Mouse (Mus musculus) MEL (cell line): ENCODE data around the gene Mbd6. TPM values are rescaled to one million over a fixed set of nuclear protein-coding genes. Genes with fewer than 3 reads are reported as not detected.

ENCODE experiments used
- DNase-seq: peaks from one replicate; pipeline ENCODE4 v3.0.0; 2011; ENCODE audit warnings: low read depth, low spot score
- H3K27ac ChIP-seq: 2 replicates; pipeline ENCODE4 v1.5.1; 2012; ENCODE audit warnings: low read depth, mild to moderate bottlenecking, control low read depth, low read length, moderate library complexity; ENCODE audit not compliant: control insufficient read depth
- H3K27me3 ChIP-seq, 2 experiments: fragments of 150-350 bp in 1 of 2; sonication (generic) in 1 of 2; 2 replicates each; pipeline ENCODE4 v1.6.1; 2012; ENCODE audit warnings: low read length in 2 of 2, mild to moderate bottlenecking in 2 of 2, improper control_type of control experiment in 1 of 2, moderate library complexity in 1 of 2; ENCODE audit not compliant: insufficient read depth in 2 of 2, control insufficient read depth in 1 of 2
- H3K36me3 ChIP-seq, 2 experiments: 2 replicates each; pipeline ENCODE4 v1.6.1; 2012 to 2014; ENCODE audit warnings: low read length in 2 of 2, improper control_type of control experiment in 1 of 2, inconsistent platforms in 1 of 2, mild to moderate bottlenecking in 1 of 2; ENCODE audit not compliant: insufficient read depth in 2 of 2, control insufficient read depth in 1 of 2
- H3K4me1 ChIP-seq, 2 experiments: fragments of 150-350 bp in 1 of 2; sonication (generic) in 1 of 2; 2 replicates each; pipeline ENCODE4 v1.6.1; 2012; ENCODE audit warnings: low read length in 2 of 2, improper control_type of control experiment in 1 of 2, mild to moderate bottlenecking in 1 of 2; ENCODE audit not compliant: insufficient read depth in 2 of 2, control insufficient read depth in 1 of 2
- H3K4me3 ChIP-seq, 2 experiments: fragments of 150-350 bp in 1 of 2; sonication (generic) in 1 of 2; 2 replicates each; pipeline ENCODE4 v1.5.1; 2012; ENCODE audit warnings: low read depth in 2 of 2, low read length in 2 of 2, mild to moderate bottlenecking in 2 of 2, moderate library complexity in 2 of 2, control low read depth in 1 of 2, improper control_type of control experiment in 1 of 2; ENCODE audit not compliant: control insufficient read depth in 1 of 2, insufficient read depth in 1 of 2
- H3K79me2 ChIP-seq: 2 replicates; pipeline ENCODE4 v1.6.1; 2012; ENCODE audit warnings: mild to moderate bottlenecking, low read length, moderate library complexity; ENCODE audit not compliant: control insufficient read depth, poor library complexity, insufficient read depth
- H3K9ac ChIP-seq: 2 replicates; pipeline ENCODE4 v1.6.1; 2012; ENCODE audit warnings: low read depth, mild to moderate bottlenecking, control low read depth, low read length, moderate library complexity; ENCODE audit not compliant: control insufficient read depth, poor library complexity, severe bottlenecking
- H3K9me3 ChIP-seq: fragments of 150-350 bp; sonication (generic); replicated peaks from 2 replicates; pipeline ENCODE4 v1.6.1; 2012; ENCODE audit warnings: mild to moderate bottlenecking, low read length, improper control_type of control experiment, moderate library complexity; ENCODE audit not compliant: insufficient read depth
- CHD2 ChIP-seq: IDR thresholded peaks from 2 replicates; pipeline ENCODE4 v1.6.1; 2011; ENCODE audit warnings: low read length, improper control_type of control experiment
- CTCF ChIP-seq, 3 experiments: IDR thresholded peaks in 2 of 3; conservative IDR thresholded peaks in 1 of 3; 2 replicates each; pipeline ENCODE4 v1.5.1; 2011 to 2012; ENCODE audit warnings: low read length in 3 of 3, low read depth in 2 of 3, mild to moderate bottlenecking in 2 of 3, improper control_type of control experiment in 1 of 3, inconsistent platforms in 1 of 3, mixed read lengths in 1 of 3, moderate library complexity in 1 of 3; ENCODE audit not compliant: control insufficient read depth in 1 of 3, insufficient read depth in 1 of 3, poor library complexity in 1 of 3, severe bottlenecking in 1 of 3
- EP300 ChIP-seq, 2 experiments: IDR thresholded peaks; 2 replicates each; pipeline ENCODE4 v1.6.1; 2011; ENCODE audit warnings: improper control_type of control experiment in 2 of 2, low read length in 2 of 2, low read depth in 1 of 2, mild to moderate bottlenecking in 1 of 2
- ETS1 ChIP-seq: IDR thresholded peaks from 2 replicates; pipeline ENCODE4 v1.6.1; 2012; ENCODE audit warnings: low read depth, mild to moderate bottlenecking, inconsistent platforms, low read length, improper control_type of control experiment, moderate library complexity
- HCFC1 ChIP-seq: IDR thresholded peaks from 2 replicates; pipeline ENCODE4 v1.6.1; 2012; ENCODE audit warnings: low read depth, mild to moderate bottlenecking, inconsistent platforms, low read length, improper control_type of control experiment, moderate library complexity
- KAT2A ChIP-seq: conservative IDR thresholded peaks from 2 replicates; pipeline ENCODE4 v1.6.1; 2012; ENCODE audit warnings: low read depth, low read length, improper control_type of control experiment, inconsistent platforms
- MAFK ChIP-seq: IDR thresholded peaks from 2 replicates; pipeline ENCODE4 v1.6.1; 2011; ENCODE audit warnings: low read depth, mild to moderate bottlenecking, low read length, improper control_type of control experiment, borderline replicate concordance
- MAX ChIP-seq: IDR thresholded peaks from 2 replicates; pipeline ENCODE4 v1.6.1; 2011; ENCODE audit warnings: low read length, improper control_type of control experiment
- MAZ ChIP-seq: IDR thresholded peaks from 2 replicates; pipeline ENCODE4 v1.6.1; 2012; ENCODE audit warnings: low read depth, mild to moderate bottlenecking, inconsistent platforms, low read length, improper control_type of control experiment
- MEF2A ChIP-seq: IDR thresholded peaks from 2 replicates; pipeline ENCODE4 v1.6.1; 2014; ENCODE audit warnings: low read depth, mild to moderate bottlenecking, inconsistent platforms, low read length, improper control_type of control experiment; ENCODE audit not compliant: poor library complexity, insufficient replicate concordance, severe bottlenecking; ENCODE audit errors: extremely low read depth
- MYB ChIP-seq: IDR thresholded peaks from 2 replicates; pipeline ENCODE4 v1.6.1; 2011; ENCODE audit warnings: mild to moderate bottlenecking, low read depth, low read length, improper control_type of control experiment
- MYC ChIP-seq: IDR thresholded peaks from 2 replicates; pipeline ENCODE4 v1.6.1; 2011; ENCODE audit warnings: low read depth, mild to moderate bottlenecking, low read length, improper control_type of control experiment, moderate library complexity
- NELFE ChIP-seq: IDR thresholded peaks from 2 replicates; pipeline ENCODE4 v1.6.1; 2011; ENCODE audit warnings: low read depth, low read length, improper control_type of control experiment
- POLR2AphosphoS2 ChIP-seq: IDR thresholded peaks from 2 replicates; pipeline ENCODE4 v1.6.1; 2011; ENCODE audit warnings: low read length, improper control_type of control experiment
- POLR2AphosphoS5 ChIP-seq: IDR thresholded peaks from 2 replicates; pipeline ENCODE4 v1.6.1; 2012; ENCODE audit warnings: low read depth, borderline replicate concordance, mild to moderate bottlenecking, inconsistent platforms, low read length, moderate library complexity, mixed read lengths
- RAD21 ChIP-seq: IDR thresholded peaks from 2 replicates; pipeline ENCODE4 v1.6.1; 2011; ENCODE audit warnings: mild to moderate bottlenecking, low read depth, low read length, improper control_type of control experiment
- RCOR1 ChIP-seq: IDR thresholded peaks from 2 replicates; pipeline ENCODE4 v1.6.1; 2012; ENCODE audit warnings: low read depth, mild to moderate bottlenecking, inconsistent platforms, low read length, improper control_type of control experiment
- SIN3A ChIP-seq: IDR thresholded peaks from 2 replicates; pipeline ENCODE4 v1.6.1; 2012; ENCODE audit warnings: low read length, improper control_type of control experiment, inconsistent platforms
- SMC3 ChIP-seq: IDR thresholded peaks from 2 replicates; pipeline ENCODE4 v1.6.1; 2011; ENCODE audit warnings: low read depth, low read length, improper control_type of control experiment
- TBP ChIP-seq: IDR thresholded peaks from 2 replicates; pipeline ENCODE4 v1.8.0; 2011; ENCODE audit warnings: low read depth, low read length, improper control_type of control experiment
- TCF12 ChIP-seq: IDR thresholded peaks from 2 replicates; pipeline ENCODE4 v1.6.1; 2014; ENCODE audit warnings: low read depth, mild to moderate bottlenecking, inconsistent platforms, low read length, improper control_type of control experiment, moderate library complexity
- UBTF ChIP-seq: IDR thresholded peaks from 2 replicates; pipeline ENCODE4 v1.6.1; 2012; ENCODE audit warnings: low read depth, mild to moderate bottlenecking, inconsistent platforms, low read length, improper control_type of control experiment, moderate library complexity, borderline replicate concordance; ENCODE audit not compliant: insufficient read depth
- USF2 ChIP-seq, 2 experiments: IDR thresholded peaks; 2 replicates each; pipeline ENCODE4 v1.6.1; 2011 to 2012; ENCODE audit warnings: improper control_type of control experiment in 2 of 2, low read length in 2 of 2, borderline replicate concordance in 1 of 2, inconsistent platforms in 1 of 2, low read depth in 1 of 2, mild to moderate bottlenecking in 1 of 2; ENCODE audit not compliant: insufficient read depth in 1 of 2
- ZKSCAN1 ChIP-seq: IDR thresholded peaks from 2 replicates; pipeline ENCODE4 v1.6.1; 2012; ENCODE audit warnings: low read depth, mild to moderate bottlenecking, inconsistent platforms, low read length, improper control_type of control experiment, moderate library complexity
- ZNF384 ChIP-seq: IDR thresholded peaks from 2 replicates; pipeline ENCODE4 v1.6.1; 2012; ENCODE audit warnings: low read depth, mild to moderate bottlenecking, inconsistent platforms, low read length, improper control_type of control experiment
- polyA plus RNA-seq, 2 experiments: library from polyadenylated mRNA; stranded (reverse) in 1 of 2; unstranded in 1 of 2; fragments of >175 nt in 1 of 2; fragments of >200 nt in 1 of 2; gene quantifications; 2 replicates each; pipeline versions ENCODE4 v1.2.1 to v1.2.4; 2012; ENCODE audit warnings: low replicate concordance in 2 of 2, low read depth in 1 of 2; ENCODE audit not compliant: insufficient read length in 2 of 2, insufficient read depth in 1 of 2, missing spikeins in 1 of 2
- total RNA-seq: library from RNA; depleted of rRNA; stranded (reverse); fragments of 300-350 nt; gene quantifications from 2 replicates; pipeline ENCODE4 v1.2.3, GENCODE M21; 2012

The Mbd6 gene
- total and polyA plus RNA-seq, 3 experiments, result 4.2 to 44.8 TPM; not detected in 1

- Histone ChIP-seq H3K4me1 (peaks cover 5 to 29% of the 10 kb centered on the region in 2 experiments), H3K4me3 (no peak overlapping the region), H3K27ac (no peak overlapping the region; the same call in 1 of the 2 replicates), H3K36me3 (peaks cover 3 to 24% of the 10 kb centered on the region in 2 experiments; a peak in 3 of 4 replicates), H3K9me3 (no peaks in the 10 kb centered on the region), H3K9ac (peak overlapping the region; percentile 40), H3K79me2 (peaks cover 28% of the 10 kb centered on the region), H3K27me3 (no peaks in the 10 kb centered on the region)
- 0 out of 2 replicates have a peak, but pooled peaks have one; percentile 8 for TF ChIP-seq MAX
- no peak for TF ChIP-seq NELFE
- no peak for TF ChIP-seq UBTF
- no peak for TF ChIP-seq ZKSCAN1
- no peak for TF ChIP-seq MEF2A
- no peak; the same call in 1 of the 2 replicates for TF ChIP-seq MYC
- no peak for TF ChIP-seq CTCF (IDR thresholded peaks at IDR 0.05 in 2 of 3, conservative IDR thresholded peaks at IDR 0.05 in 1 of 3; ENCODE audit: control insufficient read depth in 1 of 3, insufficient read depth in 1 of 3, low read depth in 2 of 3, low read length in 3 of 3, poor library complexity in 1 of 3, severe bottlenecking in 1 of 3)
- TF ChIP-seq MYB, result no peak
- TF ChIP-seq POLR2AphosphoS2, result no peak
- no peak for TF ChIP-seq KAT2A
- no peak for TF ChIP-seq HCFC1
- peak; percentile 36; the same call in 1 of the 2 replicates for TF ChIP-seq ETS1
- TF ChIP-seq MAFK, result no peak
- no peak for TF ChIP-seq RAD21
- no peak for TF ChIP-seq USF2 (IDR thresholded peaks at IDR 0.05; ENCODE audit: borderline replicate concordance in 1 of 2, insufficient read depth in 1 of 2, low read depth in 1 of 2, low read length in 2 of 2)
- peak; percentile 64 for TF ChIP-seq ZNF384
- no peak for TF ChIP-seq TBP
- no peak for TF ChIP-seq POLR2AphosphoS5
- no peak for TF ChIP-seq SIN3A
- no peak for TF ChIP-seq CHD2
- no peak for TF ChIP-seq TCF12
- peak; percentile 88 for TF ChIP-seq RCOR1
- TF ChIP-seq EP300 (IDR thresholded peaks at IDR 0.05; ENCODE audit: low read depth in 1 of 2, low read length in 2 of 2), result 0 out of 4 replicates have a peak, but pooled peaks have one; percentile 15
- no peak for TF ChIP-seq SMC3
- no peak for TF ChIP-seq MAZ
- DNase-seq, result no peak
Measured at GRCm38 (mm10) chr10:127312858-127313257, 24.0 kb upstream of the Mbd6 start.
